Comparison of ENCODE assay signal across 8 mouse cellular contexts in the genomic region with DNA sequence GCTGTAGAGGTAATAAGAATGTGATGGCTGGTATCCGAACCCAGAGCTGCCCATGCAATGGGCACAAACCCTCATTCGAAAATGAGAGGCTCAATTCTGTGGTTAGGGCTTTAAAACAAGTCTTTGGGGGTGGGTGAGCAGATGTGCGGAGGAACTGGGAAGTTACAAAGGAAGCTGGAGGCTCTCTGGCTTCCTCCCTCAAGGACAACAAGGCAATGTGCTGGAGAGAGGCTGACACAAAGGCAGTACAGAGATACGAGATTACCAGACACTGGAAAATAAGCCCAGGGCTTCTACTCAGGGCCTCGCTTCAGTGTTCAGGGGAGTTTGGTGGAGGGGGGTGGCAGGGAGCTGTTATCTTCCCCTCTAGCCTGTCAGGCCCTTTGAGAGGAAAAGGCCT. TPM values are rescaled to one million over a fixed set of nuclear protein-coding genes. Genes with fewer than 3 reads are reported as not detected.
A peak's percentile ranks its signal among the peaks of the same experiment; 100 is the strongest.
DNase-seq lines count a peak whose midpoint lies in the region; ATAC-seq and TF ChIP-seq lines count a peak whose summit lies in the region.

No protein-coding gene starts in this region.

- DNase-seq in left cerebral cortex, adult 18-20 months (ENCODE audit: low spot score in 2 of 2): peak; percentile 5 to 46
- DNase-seq in left cerebral cortex, postnatal 4 days: no peak
- DNase-seq in kidney, adult 2 months: peak; percentile 48
- DNase-seq in liver, embryonic 14.5 days (ENCODE audit: low read depth in 3 of 3, low spot score in 3 of 3): no peak

- 26% methylated on average over 5 of the region's 5 CpGs for WGBS in heart, embryonic 11.5 days (ENCODE audit: insufficient replicate concordance)
- WGBS in kidney, adult 2 months: 63% methylated on average over 5 of the region's 5 CpGs
- 6% methylated on average over 5 of the region's 5 CpGs for WGBS in liver, embryonic 14.5 days (ENCODE audit: insufficient replicate concordance)
- WGBS in neural tube, embryonic 15.5 days: 42% methylated on average over 5 of the region's 5 CpGs

- peak overlapping the region; percentile 99 for H3K27ac ChIP-seq in cortical plate, adult 2 months (ENCODE audit: insufficient read depth, low read length)
- H3K27ac ChIP-seq in heart, embryonic 11.5 days (ENCODE audit: low read depth, low read length): peak overlapping the region; percentile 100
- H3K27ac ChIP-seq in kidney, adult 2 months (ENCODE audit: insufficient read depth, low read depth, low read length): peak overlapping the region; percentile 98
- no peak overlapping the region; the same call in 1 of the 2 replicates for H3K27ac ChIP-seq in liver, embryonic 14.5 days
- H3K27ac ChIP-seq in neural tube, embryonic 15.5 days (replicated peaks): peak overlapping the region; percentile 100

- H3K9ac ChIP-seq in heart, embryonic 11.5 days (ENCODE audit: low read depth, low read length): peak overlapping the region; percentile 91
- H3K9ac ChIP-seq in liver, embryonic 14.5 days (replicated peaks): no peak overlapping the region; the same call in 1 of the 2 replicates
- no peak overlapping the region for H3K9ac ChIP-seq in neural tube, embryonic 15.5 days (replicated peaks)

- peak overlapping the region; percentile 99; the same call in 1 of the 2 replicates for H3K4me3 ChIP-seq in cortical plate, adult 2 months (ENCODE audit: insufficient read depth, low read length)
- H3K4me3 ChIP-seq in heart, embryonic 11.5 days (ENCODE audit: low read depth, low read length): no peak overlapping the region; the same call in 1 of the 2 replicates
- no peak overlapping the region for H3K4me3 ChIP-seq in kidney, adult 2 months (ENCODE audit: insufficient read depth, low read depth, low read length)
- H3K4me3 ChIP-seq in liver, embryonic 14.5 days (ENCODE audit: insufficient read depth in 1 of 2, low read depth in 2 of 2, low read length in 2 of 2): no peak overlapping the region; a peak in 1 of 4 replicates
- H3K4me3 ChIP-seq in neural tube, embryonic 15.5 days (replicated peaks): peak overlapping the region; percentile 77

- no peak for TF ChIP-seq CTCF in cortical plate, adult 2 months (IDR thresholded peaks at IDR 0.05; ENCODE audit: extremely low read depth, insufficient read depth, low read length)
- no peak for TF ChIP-seq CTCF in kidney, adult 2 months (conservative IDR thresholded peaks at IDR 0.05; ENCODE audit: insufficient read depth, insufficient read length, low read depth, low read length)
- no peak for TF ChIP-seq CTCF in liver, embryonic 14.5 days (IDR thresholded peaks at IDR 0.05; ENCODE audit: low read depth)

- TF ChIP-seq EP300 in liver, embryonic 14.5 days (IDR thresholded peaks at IDR 0.05; ENCODE audit: low read depth): no peak

- 0 out of 2 replicates have a peak, but pooled peaks have one; percentile 20 for ATAC-seq in heart, embryonic 11.5 days (replicated peaks; ENCODE audit: insufficient number of reproducible peaks, low FRiP score, low TSS enrichment)
- no peak for ATAC-seq in liver, embryonic 14.5 days (ENCODE audit: insufficient read depth)
- ATAC-seq in neural tube, embryonic 15.5 days (ENCODE audit: low FRiP score): no peak
- ATAC-seq in activated CD4-positive, CD25-positive, alpha-beta regulatory T cell, adult 4 months: no peak

- TF ChIP-seq POLR2A in cortical plate, adult 2 months (IDR thresholded peaks at IDR 0.05; ENCODE audit: extremely low read depth, insufficient read depth, low read length): no peak
- no peak for TF ChIP-seq POLR2A in kidney, adult 2 months (IDR thresholded peaks at IDR 0.05; ENCODE audit: low read depth, low read length)

- peak overlapping the region; percentile 93 for H3K4me2 ChIP-seq in heart, embryonic 11.5 days
- H3K4me2 ChIP-seq in liver, embryonic 14.5 days (ENCODE audit: low read depth): peak overlapping the region; percentile 89
- peak overlapping the region; percentile 97 for H3K4me2 ChIP-seq in neural tube, embryonic 15.5 days

- H3K4me1 ChIP-seq in cortical plate, adult 2 months (ENCODE audit: control insufficient read depth, insufficient read depth, low read length): peaks cover 7% of the 10 kb centered on the region
- H3K4me1 ChIP-seq in heart, embryonic 11.5 days (ENCODE audit: control insufficient read depth, insufficient read depth, low read length): peaks cover 29% of the 10 kb centered on the region
- H3K4me1 ChIP-seq in kidney, adult 2 months (ENCODE audit: control insufficient read depth, insufficient read depth, low read length): peaks cover 9% of the 10 kb centered on the region; the same call in 1 of the 2 replicates
- H3K4me1 ChIP-seq in liver, embryonic 14.5 days (replicated peaks; ENCODE audit: control insufficient read depth in 2 of 2, insufficient read depth in 2 of 2, low read length in 1 of 2): peaks cover 7 to 16% of the 10 kb centered on the region in 2 experiments
- H3K4me1 ChIP-seq in neural tube, embryonic 15.5 days: peaks cover 21% of the 10 kb centered on the region

- H3K36me3 ChIP-seq in heart, embryonic 11.5 days (ENCODE audit: control insufficient read depth, insufficient read depth, low read length): no peaks in the 10 kb centered on the region
- no peaks in the 10 kb centered on the region for H3K36me3 ChIP-seq in kidney, adult 2 months (ENCODE audit: control insufficient read depth, insufficient read depth, low read length)
- no peaks in the 10 kb centered on the region for H3K36me3 ChIP-seq in liver, embryonic 14.5 days (replicated peaks; ENCODE audit: control insufficient read depth, insufficient read depth, low read depth)
- no peaks in the 10 kb centered on the region for H3K36me3 ChIP-seq in neural tube, embryonic 15.5 days

- H3K27me3 ChIP-seq in heart, embryonic 11.5 days (ENCODE audit: control insufficient read depth, insufficient read depth, low read length): no peaks in the 10 kb centered on the region
- H3K27me3 ChIP-seq in kidney, adult 2 months (replicated peaks; ENCODE audit: control insufficient read depth, insufficient read depth, low read length): no peaks in the 10 kb centered on the region
- no peaks in the 10 kb centered on the region for H3K27me3 ChIP-seq in liver, embryonic 14.5 days (ENCODE audit: control insufficient read depth, insufficient read depth, low read length)
- no peaks in the 10 kb centered on the region for H3K27me3 ChIP-seq in neural tube, embryonic 15.5 days (replicated peaks)

- intact Hi-C loops in left cerebral cortex, postnatal 4 days (cut with DNase I): loop anchor here (5.0 kb wide), 1 partner anchor 248 kb away; no protein-coding TSS in a partner anchor

- H3K9me3 ChIP-seq in heart, embryonic 11.5 days (replicated peaks; ENCODE audit: control insufficient read depth, low read length): no peaks in the 10 kb centered on the region
- no peaks in the 10 kb centered on the region for H3K9me3 ChIP-seq in liver, embryonic 14.5 days (ENCODE audit: control insufficient read depth, low read length)
- H3K9me3 ChIP-seq in neural tube, embryonic 15.5 days (replicated peaks): no peaks in the 10 kb centered on the region

RNA-seq across cellular contexts. Expression of a gene that starts 1.3 kb away (rescaled TPM):
- 100 to 1,000 TPM; 115 to 120 TPM for total RNA-seq in left cerebral cortex, adult 18-20 months (2021)
- total RNA-seq in left cerebral cortex, postnatal 4 days (2021): 100 to 1,000 TPM; 115 to 119 TPM
- polyA plus RNA-seq in cortical plate, adult 2 months (2012; rRNA removed): 60.0 and 60.6 TPM in 2 replicates
- polyA plus RNA-seq in heart, embryonic 11.5 days (2014; fragmentation: Nextera tagmentation; extraction: Ambion mirVana): 66.4 and 72.5 TPM in 2 replicates
- 21.2 and 22.2 TPM in 2 replicates for polyA plus RNA-seq in kidney, adult 2 months (2012; rRNA removed)
- 4.5 and 5.2 TPM in 2 replicates for polyA plus RNA-seq in liver, embryonic 14.5 days (2012; rRNA removed)
- polyA plus RNA-seq in liver, embryonic 14.5 days (2014; fragmentation: Nextera tagmentation; extraction: Ambion mirVana): 8.6 and 10.5 TPM in 2 replicates
- 29.6 and 30.1 TPM in 2 replicates for polyA plus RNA-seq in neural tube, embryonic 15.5 days (2015; fragmentation: Nextera tagmentation; extraction: Ambion mirVana)
- 10 to 100 TPM; 10.5 to 11.3 TPM for polyA plus RNA-seq in activated CD4-positive, CD25-positive, alpha-beta regulatory T cell, adult 4 months (2017; shearing (Covaris generic))

Comparison
In these comparisons a context has a peak if more than half of its experiments do, and no peak if none do; other contexts are left out.
1. DNase-seq: peak in left cerebral cortex, adult 18-20 months (2 of 2) and kidney, adult 2 months (single experiment); none in left cerebral cortex, postnatal 4 days (single experiment) and liver, embryonic 14.5 days (0 of 3).
2. H3K4me3 ChIP-seq: peak in cortical plate, adult 2 months (single experiment) and neural tube, embryonic 15.5 days (single experiment); none in heart, embryonic 11.5 days (single experiment), kidney, adult 2 months (single experiment) and liver, embryonic 14.5 days (0 of 2).
3. Peak in every context shown above with its lines, with median percentiles within 50 percentile points of each other: H3K4me2 ChIP-seq.